Mouse (Mus musculus) MEL-GATA-1-ER (cell line): Measurements from ENCODE around the gene Rnf17.
A peak's percentile ranks its signal among the peaks of the same experiment; 100 is the strongest.

Source experiments
- DNase-seq: peaks from one replicate; pipeline ENCODE4 v3.0.0-alpha.2; 2012; ENCODE audit warnings: low read depth; ENCODE audit errors: extremely low read depth

Gene Rnf17

GRCm38 (mm10) chr14:56506743-56507142, 104.4 kb downstream of the Rnf17 start:
- no peak for DNase-seq

DNA sequence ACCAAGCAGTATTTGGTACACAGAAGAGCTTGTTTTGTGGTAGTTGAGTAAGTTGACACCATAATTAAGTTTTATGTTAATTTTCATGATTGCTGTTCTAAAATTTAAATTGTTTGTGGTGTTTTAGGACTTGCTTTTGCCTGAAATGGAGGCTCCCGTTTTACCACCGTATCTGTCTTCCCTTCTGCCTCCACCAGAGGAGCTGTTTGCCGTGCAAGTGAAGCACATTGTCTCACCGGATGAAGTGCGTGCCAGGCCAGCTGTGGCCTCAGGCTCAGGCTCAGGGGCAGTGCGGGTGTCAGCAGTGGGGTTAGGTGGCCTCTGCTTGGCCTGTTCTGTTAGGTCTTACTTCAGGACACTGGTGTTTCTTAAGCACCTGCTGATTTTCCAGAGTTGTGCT, 109.7 kb downstream of the Rnf17 start:
- DNase-seq, result no peak

DNA sequence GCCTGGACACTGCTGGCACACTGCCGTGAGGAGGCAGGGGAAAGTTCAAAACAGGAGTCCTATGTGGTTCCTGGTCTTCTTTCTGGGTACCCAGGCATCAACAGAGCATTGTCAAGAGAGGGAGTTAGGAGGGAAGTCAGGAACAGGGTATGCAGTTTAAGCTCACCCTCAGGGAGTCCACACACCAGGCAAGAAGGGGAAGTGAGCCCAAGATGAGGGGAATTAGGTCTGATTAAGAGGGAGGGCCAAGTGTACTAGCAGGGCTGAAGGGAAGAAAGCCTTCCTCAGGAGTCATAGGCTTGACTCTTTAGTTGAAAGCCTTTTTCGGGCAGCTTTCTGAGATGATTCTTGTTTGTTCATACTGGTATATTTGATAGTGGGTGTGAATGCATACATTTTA, 112.4 kb downstream of the Rnf17 start:
- DNase-seq, result peak; percentile 43

DNA sequence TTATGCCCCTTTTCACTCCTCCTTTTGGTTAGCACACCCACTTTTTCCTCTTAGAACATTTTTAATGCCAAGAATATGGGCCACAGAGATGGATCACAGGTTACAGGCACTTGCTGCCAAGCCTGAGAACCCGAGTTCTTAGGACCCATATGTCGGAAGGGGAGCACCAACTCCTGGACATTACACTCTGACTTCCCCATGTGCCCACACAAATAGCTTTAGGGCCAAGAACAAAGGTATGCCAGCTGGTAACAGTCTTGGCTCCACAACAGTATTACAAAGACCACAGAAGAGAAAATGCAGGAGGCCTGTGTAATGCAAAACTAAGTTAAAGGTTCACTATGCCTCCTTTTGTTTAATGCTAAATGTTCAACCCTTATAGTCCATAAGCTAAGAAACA, 128.4 kb downstream of the Rnf17 start:
- no peak for DNase-seq

GRCm38 (mm10) chr14:56544946-56545345, 142.6 kb downstream of the Rnf17 start:
- DNase-seq, result no peak

DNA sequence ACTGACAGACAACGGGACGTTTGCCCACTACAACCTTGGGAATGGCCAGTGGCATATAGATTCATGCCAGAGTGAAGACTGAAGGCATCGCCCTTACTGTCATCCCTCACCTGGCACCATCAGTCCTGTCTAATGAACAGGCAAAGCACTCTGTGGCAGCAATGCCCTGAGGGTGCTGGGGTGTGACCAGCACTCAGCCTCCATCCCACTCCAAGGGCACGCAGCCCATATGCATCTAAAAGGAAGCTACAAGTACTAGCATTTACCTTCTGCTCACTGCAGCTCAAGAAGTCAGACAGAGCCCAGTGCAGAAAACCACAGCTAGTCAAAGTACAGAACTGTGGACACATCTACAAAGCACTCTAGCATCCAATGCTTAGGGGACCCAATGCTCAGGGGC, 143.1 kb downstream of the Rnf17 start:
- DNase-seq, result no peak

DNA sequence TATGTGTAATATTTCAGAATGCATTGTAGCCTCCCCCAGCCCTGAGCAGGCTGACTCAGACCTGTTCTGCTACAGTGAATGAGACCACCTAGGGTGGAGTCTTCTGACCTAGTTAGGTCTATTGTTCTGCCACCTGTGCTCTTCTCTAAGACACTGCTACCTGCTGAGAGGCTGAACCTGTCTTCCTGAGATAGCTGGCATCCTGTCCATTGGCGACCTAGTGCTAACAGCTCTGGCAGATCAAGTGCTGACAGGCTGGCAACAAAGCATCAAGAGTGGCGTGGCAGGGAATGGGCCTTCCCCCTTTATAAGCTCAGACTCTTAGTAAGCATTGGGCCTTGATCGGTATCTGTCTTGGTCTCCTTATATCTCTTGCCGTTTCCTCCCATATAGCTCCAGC, 148.6 kb downstream of the Rnf17 start:
- DNase-seq, result no peak

DNA sequence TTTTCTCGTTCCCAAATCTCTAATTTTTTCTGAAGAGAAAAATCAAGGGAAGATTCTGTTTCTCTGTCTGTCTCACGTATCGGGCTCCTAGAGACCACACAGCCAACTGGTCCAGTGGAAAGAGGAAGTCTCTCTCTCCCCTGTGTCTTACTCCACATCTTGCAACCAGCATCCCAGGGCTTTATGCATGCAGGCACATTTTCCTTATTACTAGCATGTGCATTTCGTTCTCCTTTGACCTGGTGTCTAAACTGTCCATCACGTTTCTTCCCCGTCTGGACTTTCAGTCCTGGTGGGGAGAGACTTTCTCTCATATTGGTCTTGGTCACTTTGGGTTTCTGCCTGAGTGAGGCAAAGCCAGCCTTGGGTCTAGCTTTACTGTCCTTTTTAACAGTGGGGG, 150.5 kb downstream of the Rnf17 start:
- DNase-seq, result no peak

DNA sequence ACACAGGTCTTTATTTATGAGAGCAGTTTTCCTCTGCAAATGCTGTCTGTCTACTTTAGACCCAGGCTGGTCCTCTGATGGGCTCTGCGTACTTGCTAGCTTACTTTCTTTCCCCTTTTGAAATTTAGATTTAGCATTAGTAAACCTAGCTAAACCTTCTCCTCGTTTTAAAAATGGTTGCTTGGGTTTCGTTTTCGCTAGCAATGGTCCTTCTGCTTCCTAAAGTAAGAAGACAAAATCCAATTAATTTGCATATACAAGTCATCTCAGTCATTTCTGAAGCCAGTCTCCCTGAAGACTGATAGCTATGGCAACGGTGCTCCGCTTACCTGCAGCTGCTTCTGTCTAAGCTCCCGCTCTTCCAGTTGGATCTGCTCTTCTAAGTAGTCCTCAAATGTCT, 150.9 kb downstream of the Rnf17 start:
- no peak for DNase-seq

DNA sequence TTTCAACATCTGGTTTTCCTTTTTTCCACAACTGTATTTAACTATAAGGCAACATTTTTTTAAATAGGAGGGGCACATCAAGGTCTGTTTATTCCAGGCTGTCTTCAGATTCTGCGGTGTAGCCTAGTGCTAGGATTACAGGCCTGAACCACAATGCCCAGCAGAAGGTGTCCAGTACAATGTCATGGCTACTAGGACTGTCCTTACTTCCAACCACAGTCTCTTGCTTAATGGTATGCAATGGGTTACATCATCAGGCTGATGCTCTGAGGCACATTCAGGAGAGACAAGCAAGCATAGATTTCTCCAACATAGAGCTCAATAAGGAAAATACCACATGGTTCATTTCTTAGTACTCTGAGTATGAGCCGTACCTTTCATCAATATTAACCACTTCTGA, 152.3 kb downstream of the Rnf17 start:
- DNase-seq, result no peak

- DNase-seq, result no peak
Measured at GRCm38 (mm10) chr14:56559134-56559533, 156.8 kb downstream of the Rnf17 start.

DNA sequence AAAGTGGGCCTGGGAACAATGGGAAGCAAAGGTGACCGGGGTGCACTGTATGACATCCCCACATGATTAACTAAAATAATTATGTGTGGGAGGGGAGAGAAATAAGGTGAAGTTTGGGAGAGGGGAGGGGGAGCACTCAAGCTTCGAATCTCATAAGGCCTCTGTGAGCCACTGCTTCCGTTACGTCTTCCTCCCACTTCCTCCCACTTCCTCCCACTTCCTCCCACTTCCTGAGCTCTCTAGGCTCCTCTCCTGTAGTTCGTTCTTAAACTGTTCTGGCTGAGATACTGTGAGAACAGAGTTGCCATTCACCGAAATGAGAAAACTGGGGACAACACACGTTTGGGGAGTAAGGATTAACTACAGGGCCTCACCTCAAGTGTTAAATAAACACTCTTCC, 165.1 kb downstream of the Rnf17 start:
- no peak for DNase-seq

DNA sequence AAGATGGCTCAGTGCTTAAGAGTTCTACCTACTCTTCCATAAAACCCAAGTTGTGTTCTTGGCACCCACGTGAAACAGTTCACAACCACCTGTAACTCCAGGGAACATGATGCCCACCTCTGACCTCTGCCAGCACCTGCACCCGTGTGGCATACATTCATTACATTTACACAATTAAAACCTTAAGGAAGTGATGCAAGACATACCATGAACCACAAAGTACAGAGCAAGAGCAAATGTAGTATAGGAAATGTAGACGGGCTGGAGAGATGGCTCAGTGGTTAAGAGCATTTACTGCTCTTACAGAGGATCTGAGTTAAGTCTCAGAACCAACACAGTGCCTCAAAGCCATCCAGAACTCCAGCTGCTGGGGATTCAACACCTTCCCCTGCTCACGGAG, 166.7 kb downstream of the Rnf17 start:
- DNase-seq, result no peak

GRCm38 (mm10) chr14:56571310-56572093, 169.1 kb downstream of the Rnf17 start:
- DNase-seq, result peak; percentile 89

- no peak for DNase-seq
Measured at GRCm38 (mm10) chr14:56572546-56572945, 170.2 kb downstream of the Rnf17 start.
